Mouse (Mus musculus): ENCODE measurements at regions not wholly inside any gene's neighbourhood (a gene's known extent, or its start where the extent isn't known, plus 50 kb on each side); places are given as distances from the start of the nearest gene placed in this dataset.
A peak's percentile ranks its signal among the peaks of the same experiment; 100 is the strongest.

DNA sequence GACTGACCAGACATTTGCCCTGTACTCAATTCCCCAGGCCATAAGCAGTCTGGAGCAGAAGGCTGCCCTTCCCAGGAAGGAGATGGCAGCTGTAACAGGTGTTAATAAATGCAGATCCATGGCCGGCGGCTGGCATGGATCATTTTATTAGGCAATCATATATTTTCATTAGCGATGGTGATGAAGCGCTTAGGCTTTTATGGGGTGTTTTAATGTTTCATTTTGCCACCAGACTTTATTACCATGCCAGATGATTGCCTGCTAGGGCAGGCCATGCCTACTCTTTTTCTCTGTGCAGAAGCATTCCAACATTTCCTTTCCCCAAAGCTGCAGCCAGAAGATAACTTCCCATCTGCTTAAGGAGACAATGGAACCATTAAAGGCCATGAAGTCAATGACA, 596.2 kb downstream of the Gm9195 start:
- no peak for DNase-seq (ENCODE audit: low spot score)

- DNase-seq (ENCODE audit: low spot score) = no peak
Measured at GRCm38 (mm10) chr14:71894811-71895210, 596.8 kb downstream of the Gm9195 start.

DNA sequence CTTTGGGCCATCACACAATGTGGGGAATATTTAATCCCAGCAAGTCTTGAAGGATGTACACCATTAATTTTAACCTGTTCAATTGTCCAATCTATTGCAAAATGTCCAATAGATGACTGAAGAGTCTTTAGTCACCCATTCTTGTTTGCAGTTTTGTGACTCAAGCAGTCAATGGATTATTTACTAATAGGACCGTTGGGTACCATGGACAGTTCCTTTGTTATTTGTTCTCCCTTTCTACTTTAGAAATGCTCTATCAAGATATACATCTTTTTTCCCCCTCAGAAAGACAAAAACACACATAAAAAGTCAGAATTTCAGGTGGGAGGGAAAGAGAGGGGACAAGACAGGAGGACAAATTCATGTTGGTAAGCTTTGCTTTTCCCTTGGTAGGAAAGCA, 598.3 kb downstream of the Gm9195 start:
- peak; percentile 39 for DNase-seq (ENCODE audit: low spot score)

- no peak for DNase-seq (ENCODE audit: low spot score)
Measured at GRCm38 (mm10) chr14:71891667-71892066, 600.0 kb downstream of the Gm9195 start.

DNA sequence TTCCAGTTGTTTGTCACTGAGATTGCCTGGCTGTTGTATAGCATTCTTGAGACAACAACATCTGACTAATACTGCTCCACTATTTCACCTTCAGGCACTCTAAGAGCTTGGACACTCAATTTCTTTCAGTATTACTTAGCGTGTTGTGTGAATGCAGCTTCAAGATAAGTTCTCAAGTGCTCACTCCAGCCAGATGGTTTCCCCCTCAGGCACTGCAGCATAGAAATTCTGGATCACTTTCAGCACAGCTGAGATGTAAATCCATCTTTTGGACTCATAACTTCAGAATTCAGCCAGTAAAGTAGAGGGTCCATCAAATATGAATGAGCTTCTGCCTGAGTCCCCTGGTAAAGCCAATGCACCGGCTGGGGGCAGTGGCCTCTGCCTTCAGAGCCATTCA, 608.8 kb downstream of the Gm9195 start:
- peak; percentile 3 for DNase-seq (ENCODE audit: low spot score)

DNA sequence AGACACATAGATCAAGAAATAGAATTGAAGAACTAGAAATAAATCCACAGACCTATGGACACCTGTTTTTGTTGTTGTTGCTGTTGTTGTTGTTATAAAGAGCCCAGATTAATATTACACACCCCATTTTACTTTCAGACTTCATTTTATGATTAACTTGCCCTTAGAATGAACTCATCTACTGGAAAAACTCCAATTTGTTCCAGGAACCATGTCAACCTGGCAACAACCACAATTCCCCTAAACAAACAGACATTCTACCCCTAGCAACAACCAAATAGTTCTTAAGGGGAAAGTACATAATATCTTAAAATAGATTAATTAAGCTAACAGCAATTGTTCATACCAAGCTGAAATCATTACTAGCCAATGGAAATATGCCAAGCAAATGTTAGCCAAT, 646.1 kb downstream of the Gm9195 start:
- no peak for DNase-seq (ENCODE audit: low spot score)

- peak; percentile 62 for DNase-seq (ENCODE audit: low spot score)
Measured at GRCm38 (mm10) chr14:71808863-71809487, 682.7 kb downstream of the Gm9195 start.

DNA sequence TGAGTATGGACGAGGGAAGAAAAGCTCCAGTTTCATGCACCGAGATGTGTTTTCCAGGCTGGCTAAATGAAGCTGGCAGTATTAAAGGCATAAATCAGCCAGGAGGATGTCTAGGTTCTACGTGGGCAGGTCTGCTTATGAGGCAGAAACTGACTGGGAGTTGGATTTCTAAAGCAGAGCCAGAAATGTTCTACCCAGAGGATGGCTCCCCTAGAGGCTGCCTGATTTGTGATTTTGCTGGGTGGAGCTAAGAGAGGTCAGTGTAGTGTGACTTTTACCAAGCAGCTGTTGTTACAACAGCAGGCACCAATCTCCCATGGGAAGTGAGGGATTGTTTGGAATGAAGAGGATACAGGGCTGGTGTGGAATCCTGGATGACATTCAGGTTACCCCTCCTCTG, 686.0 kb downstream of the Gm9195 start:
- no peak for DNase-seq (ENCODE audit: low spot score)

DNA sequence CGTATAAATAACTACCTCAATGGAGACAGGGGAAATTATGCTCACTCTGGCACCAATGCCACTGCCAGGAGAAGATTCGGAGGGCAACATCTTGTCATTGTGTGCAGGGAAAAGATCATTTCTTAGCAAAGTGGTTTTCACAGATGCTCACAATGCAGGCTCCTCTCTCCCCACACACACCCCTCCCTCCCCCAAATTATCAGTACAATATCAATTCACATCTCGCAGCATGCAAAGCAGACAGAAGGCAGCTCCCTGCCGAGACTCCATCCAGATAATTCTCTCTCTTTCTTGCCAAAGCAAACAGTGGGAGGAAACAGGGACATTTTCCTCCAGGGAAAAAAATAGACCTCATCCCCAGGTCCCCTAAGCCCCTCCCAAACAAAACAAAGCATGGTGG, 691.8 kb downstream of the Gm9195 start:
- DNase-seq (ENCODE audit: low spot score) = no peak

GRCm38 (mm10) chr14:71795713-71796112, 695.9 kb downstream of the Gm9195 start:
- DNase-seq (ENCODE audit: low spot score) = no peak

DNA sequence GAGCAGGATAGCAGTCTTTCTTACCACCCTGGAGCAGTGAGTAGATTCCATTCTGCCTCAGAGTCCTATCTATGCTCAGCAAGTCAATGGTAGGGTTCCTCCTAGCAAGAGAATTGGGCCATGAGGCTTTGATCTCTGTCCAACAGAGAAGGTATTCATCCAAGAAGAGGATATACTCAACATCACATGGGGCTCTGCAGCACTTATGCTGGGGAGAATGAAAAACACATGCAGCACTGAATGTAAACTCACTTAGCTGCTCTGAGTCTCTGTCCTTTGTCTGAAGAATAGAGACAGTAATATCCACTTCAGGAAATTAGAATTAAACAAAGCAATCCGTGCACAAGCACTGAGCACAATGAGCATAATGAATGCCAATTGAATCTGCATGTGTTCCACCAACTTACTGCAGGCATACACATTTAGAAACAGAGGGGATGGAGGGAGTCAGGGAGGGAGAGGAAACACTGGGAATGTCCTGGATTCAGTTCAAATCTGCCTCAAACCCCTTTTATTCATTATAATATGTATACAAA, 714.6 kb downstream of the Gm9195 start:
- no peak for DNase-seq (ENCODE audit: low spot score)

DNA sequence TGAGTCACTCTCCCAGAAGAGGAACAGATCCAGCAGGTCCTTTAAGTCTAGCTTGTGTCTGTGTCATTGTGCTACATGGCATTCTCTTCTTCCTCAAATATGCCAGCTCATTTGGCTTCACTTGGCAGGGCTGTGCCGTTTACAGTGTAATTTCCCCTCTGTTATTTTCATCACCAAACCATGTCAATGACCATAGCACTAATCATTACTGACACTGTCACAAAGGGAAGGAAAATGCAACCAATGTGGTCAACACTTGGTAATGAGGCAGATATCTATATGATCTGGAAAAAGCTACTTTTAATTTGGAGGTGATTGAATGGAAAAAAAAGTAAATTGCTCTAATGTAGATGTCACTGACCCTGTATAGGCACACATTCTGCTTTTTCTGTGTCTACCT, 724.8 kb downstream of the Gm9195 start:
- DNase-seq (ENCODE audit: low spot score) = no peak

DNA sequence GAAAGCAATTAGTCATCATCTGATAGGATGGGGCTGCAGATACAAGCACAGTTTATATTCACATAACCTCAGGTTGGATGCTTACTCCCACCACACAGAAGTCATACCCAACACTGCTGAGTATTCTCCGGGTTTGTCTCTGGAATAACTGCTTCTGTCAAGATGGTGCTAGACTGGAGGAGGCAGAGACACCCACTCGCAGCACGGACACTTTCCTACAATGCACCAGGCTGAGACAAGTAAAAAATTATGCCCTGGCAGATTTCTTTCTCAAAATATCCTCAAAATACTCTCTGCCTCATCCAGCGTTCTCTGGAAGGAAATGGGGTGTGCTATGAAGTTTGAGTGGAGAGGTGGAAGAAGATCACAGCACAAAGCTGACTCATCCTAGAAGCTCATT, 763.1 kb downstream of the Gm9195 start:
- no peak for DNase-seq (ENCODE audit: low spot score)

- DNase-seq (ENCODE audit: low spot score) = no peak
Measured at GRCm38 (mm10) chr14:71723526-71723925, 768.1 kb downstream of the Gm9195 start.

GRCm38 (mm10) chr14:71709528-71710289, 781.9 kb downstream of the Gm9195 start:
- peak; percentile 16 for DNase-seq (ENCODE audit: low spot score)

- DNase-seq (ENCODE audit: low spot score) = peak; percentile 25
Measured at GRCm38 (mm10) chr14:71692752-71693437, 798.7 kb downstream of the Gm9195 start.

DNA sequence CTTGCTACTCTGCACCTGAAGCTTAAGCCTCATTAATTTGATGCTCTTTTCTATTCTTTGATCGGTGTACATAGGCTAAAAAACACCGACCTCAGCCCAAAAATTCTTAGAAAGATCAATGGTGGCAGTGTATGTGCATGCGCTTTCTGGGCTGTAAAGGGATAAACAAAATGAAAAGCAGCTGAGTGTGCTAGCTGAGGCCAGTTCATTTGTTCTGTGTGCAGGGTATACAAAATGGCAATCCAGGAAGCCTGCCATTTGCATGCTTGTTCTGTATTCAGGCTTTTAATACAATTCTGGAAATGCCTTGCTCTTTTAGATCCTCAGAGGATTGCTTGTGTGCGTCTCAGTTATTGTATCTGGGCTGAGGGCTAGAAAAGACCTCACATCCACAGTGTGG, 817.1 kb downstream of the Gm9195 start:
- DNase-seq (ENCODE audit: low spot score) = no peak

GRCm38 (mm10) chr14:71673837-71674236, 817.8 kb downstream of the Gm9195 start:
- no peak for DNase-seq (ENCODE audit: low spot score)

GRCm38 (mm10) chr14:71672481-71672880, 819.2 kb downstream of the Gm9195 start:
- DNase-seq (ENCODE audit: low spot score) = no peak

GRCm38 (mm10) chr14:71671994-71672393, 819.6 kb downstream of the Gm9195 start:
- peak; percentile 9 for DNase-seq (ENCODE audit: low spot score)

GRCm38 (mm10) chr14:71670435-71670834, 821.2 kb downstream of the Gm9195 start:
- peak; percentile 84 for DNase-seq (ENCODE audit: low spot score)

- no peak for DNase-seq (ENCODE audit: low spot score)
Measured at GRCm38 (mm10) chr14:71666656-71667055, 825.0 kb downstream of the Gm9195 start.

GRCm38 (mm10) chr14:71660166-71660565, 831.5 kb downstream of the Gm9195 start:
- DNase-seq (ENCODE audit: low spot score) = no peak
